Mouse (Mus musculus): ENCODE measurements at regions not wholly inside any gene's neighbourhood (a gene's known extent, or its start where the extent isn't known, plus 50 kb on each side); places are given as distances from the start of the nearest gene placed in this dataset.

GRCm38 (mm10) chr16:93153545-93154329 lies 327.8 kb upstream of the Runx1 start:
- TF ChIP-seq POLR2A (IDR thresholded peaks at IDR 0.05; ENCODE audit: insufficient read depth, low read length) (no peak), CTCF (IDR thresholded peaks at IDR 0.05; ENCODE audit: low read depth, low read length) (no peak), EP300 (IDR thresholded peaks at IDR 0.05; ENCODE audit: insufficient read depth, low read depth, low read length) (no peak)
